ENCODE assay signal across 23 mouse cellular contexts in the genomic region with DNA sequence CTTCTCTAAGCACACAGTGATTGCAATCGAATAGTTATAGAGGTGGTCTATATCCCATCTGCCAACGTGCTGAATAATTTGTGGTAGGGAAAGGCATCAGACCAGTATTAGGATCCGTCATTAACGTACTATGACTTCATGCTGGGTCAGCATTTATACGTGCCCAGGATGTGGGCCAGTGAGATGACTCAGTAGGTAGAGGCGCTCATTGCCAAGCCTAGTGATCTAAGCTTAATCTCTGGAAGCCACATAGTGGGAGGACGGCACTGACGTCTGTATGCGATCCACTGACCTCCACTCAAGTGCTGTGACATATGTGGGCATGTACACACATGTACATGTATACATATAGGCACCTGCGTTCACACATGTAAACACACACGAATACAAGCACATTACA.
DNase-seq lines count a peak whose midpoint lies in the region; ATAC-seq lines count a peak whose summit lies in the region.
"Had no signal": no experiment of that assay in that cellular context is flagged by ENCODE, and none has a peak within 500 bp of the region (broad histone marks: within the 10 kb centered on the region; RNA-seq: fewer than 3 reads in every experiment).

No protein-coding gene starts in this region.

- peak; percentile 54 for DNase-seq in adrenal gland, adult 2 months
- no peak for DNase-seq in adrenal gland, postnatal 4 days (ENCODE audit: low spot score in 2 of 2)
- DNase-seq in heart, adult 11 months = peak; percentile 79
- no peak for DNase-seq in heart, adult 18-20 months
- DNase-seq in 3134 (ENCODE audit: extremely low read depth, insufficient read length, low spot score) = peak; percentile 3
- peak; percentile 11 for DNase-seq in NIH3T3 (ENCODE audit: low read depth)
- DNase-seq: adrenal gland, adult 8-10 months; cerebellum, adult 18-20 months; cerebellum, adult 9-10 months; cerebellum, postnatal 14 days; gastrocnemius, postnatal 10 days; gastrocnemius, postnatal 36 days; heart, adult 2 months; heart, postnatal 14 days; heart, postnatal 4 days; kidney, adult 11 months had no signal

- ATAC-seq in granulocyte monocyte progenitor cell, adult 5-6 weeks (replicated peaks; ENCODE audit: poor library complexity, severe bottlenecking) = no peak
- ATAC-seq: CD4-positive, CD25-positive, alpha-beta regulatory T cell, adult 4 months; forebrain, embryonic 13.5 days; forebrain, embryonic 16.5 days; hindbrain, embryonic 16.5 days; intestine, embryonic 15.5 days; Patski had no signal

Comparison
In these comparisons a context has a peak if more than half of its experiments do, and no peak if none do; other contexts are left out.
1. DNase-seq: peak in adrenal gland, adult 2 months (single experiment), heart, adult 11 months (single experiment), 3134 (single experiment) and NIH3T3 (single experiment); none in adrenal gland, postnatal 4 days (0 of 2) and heart, adult 18-20 months (0 of 2).